Mouse (Mus musculus): ENCODE results near the gene Dnmt3a.
A peak's percentile ranks its signal among the peaks of the same experiment; 100 is the strongest.

DNA sequence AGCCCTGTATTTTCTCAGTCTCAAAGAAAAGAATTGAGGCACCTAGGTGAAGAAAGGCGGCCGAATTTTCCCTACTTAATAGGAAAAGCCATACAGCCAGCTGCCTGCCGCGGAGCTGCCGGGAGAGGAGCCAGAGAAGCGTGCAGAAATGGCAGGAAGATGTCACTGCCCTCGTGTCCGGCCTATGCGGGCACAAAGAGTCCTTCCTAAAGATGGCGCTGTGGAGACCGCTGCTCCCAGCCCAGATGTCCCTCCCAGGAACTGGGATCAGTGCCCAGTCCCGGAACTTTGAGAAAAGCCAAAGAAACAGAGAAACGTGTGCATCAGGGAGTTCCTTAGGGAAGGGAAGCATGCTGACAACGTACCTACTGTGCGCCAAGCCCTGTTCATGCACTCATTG lies 65.8 kb downstream of the Dnmt3a start:
- TF ChIP-seq CTCF (conservative IDR thresholded peaks at IDR 0.05 in 1 of 2, IDR thresholded peaks at IDR 0.05 in 1 of 2; ENCODE audit: low read depth in 2 of 2, low read length in 2 of 2) (peak; percentile 12 to 48; a peak in 2 of 4 replicates), NRF1 (IDR thresholded peaks at IDR 0.05; ENCODE audit: low read depth, low read length) (no peak), ZNF384 (IDR thresholded peaks at IDR 0.05; ENCODE audit: low read depth, low read length) (no peak), POLR2A (IDR thresholded peaks at IDR 0.05; ENCODE audit: low read depth, low read length) (no peak), MXI1 (IDR thresholded peaks at IDR 0.05; ENCODE audit: low read depth, low read length) (no peak), USF1 (IDR thresholded peaks at IDR 0.05; ENCODE audit: low read depth, low read length) (no peak), RCOR1 (conservative IDR thresholded peaks at IDR 0.05; ENCODE audit: low read depth, low read length) (no peak), ZMIZ1 (IDR thresholded peaks at IDR 0.05; ENCODE audit: low read depth, low read length) (no peak)

Data from CH12.LX (cell line).